Mouse (Mus musculus): ENCODE measurements around the gene Cpne4.

- TF ChIP-seq POLR2A (IDR thresholded peaks at IDR 0.05; ENCODE audit: low read depth, low read length) (no peak), CTCF (IDR thresholded peaks at IDR 0.05; ENCODE audit: extremely low read depth, insufficient read depth, insufficient read length, insufficient replicate concordance) (no peak)
These were observed 531.4 kb downstream of the Cpne4 start for GRCm38 (mm10) chr9:105078460-105078859.
